Mouse (Mus musculus) thymus, postnatal 36 days (tissue): ENCODE measurements at regions not wholly inside any gene's neighbourhood (a gene's known extent, or its start where the extent isn't known, plus 50 kb on each side); places are given as distances from the start of the nearest gene placed in this dataset.

Source experiments
- DNase-seq, 2 experiments: peaks; one replicate each; pipeline ENCODE4 v3.0.0; 2022; ENCODE audit warnings: mixed read lengths in 2 of 2

DNA sequence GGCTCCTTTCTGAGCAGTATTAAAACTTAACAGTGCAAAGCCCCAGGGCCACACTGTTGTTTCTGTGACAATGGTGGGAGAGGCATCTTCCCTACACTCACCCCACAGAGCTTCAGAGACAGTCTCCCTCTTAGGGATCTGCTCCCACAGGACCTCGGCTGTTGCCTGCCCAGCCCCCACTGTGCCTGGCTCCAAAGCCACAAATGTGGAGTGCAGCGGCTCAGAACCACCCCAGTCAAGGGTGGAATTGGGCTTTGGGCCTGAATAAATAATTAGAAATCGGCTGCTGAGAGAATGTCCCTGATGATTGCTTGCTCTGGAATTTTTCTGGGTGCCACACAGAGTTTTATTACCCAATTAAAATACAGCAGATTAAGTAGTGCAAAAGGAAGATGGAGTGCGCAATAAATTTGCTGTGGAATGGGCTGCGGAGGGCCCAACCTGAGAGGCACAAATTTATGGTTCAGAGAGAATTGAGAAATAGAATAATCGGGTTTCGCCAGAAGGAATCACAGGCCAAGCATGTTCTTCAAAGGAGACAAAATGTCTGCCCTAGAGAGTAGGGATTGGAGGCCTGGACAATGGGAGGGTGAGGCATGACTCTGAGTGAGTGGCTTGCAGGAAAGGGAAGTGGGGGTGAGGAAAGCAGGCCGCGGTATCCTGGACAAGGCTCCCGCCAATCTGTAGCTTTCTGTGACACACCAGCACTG is 56.4 kb downstream of the Cd24a start:
- no peak for DNase-seq

DNA sequence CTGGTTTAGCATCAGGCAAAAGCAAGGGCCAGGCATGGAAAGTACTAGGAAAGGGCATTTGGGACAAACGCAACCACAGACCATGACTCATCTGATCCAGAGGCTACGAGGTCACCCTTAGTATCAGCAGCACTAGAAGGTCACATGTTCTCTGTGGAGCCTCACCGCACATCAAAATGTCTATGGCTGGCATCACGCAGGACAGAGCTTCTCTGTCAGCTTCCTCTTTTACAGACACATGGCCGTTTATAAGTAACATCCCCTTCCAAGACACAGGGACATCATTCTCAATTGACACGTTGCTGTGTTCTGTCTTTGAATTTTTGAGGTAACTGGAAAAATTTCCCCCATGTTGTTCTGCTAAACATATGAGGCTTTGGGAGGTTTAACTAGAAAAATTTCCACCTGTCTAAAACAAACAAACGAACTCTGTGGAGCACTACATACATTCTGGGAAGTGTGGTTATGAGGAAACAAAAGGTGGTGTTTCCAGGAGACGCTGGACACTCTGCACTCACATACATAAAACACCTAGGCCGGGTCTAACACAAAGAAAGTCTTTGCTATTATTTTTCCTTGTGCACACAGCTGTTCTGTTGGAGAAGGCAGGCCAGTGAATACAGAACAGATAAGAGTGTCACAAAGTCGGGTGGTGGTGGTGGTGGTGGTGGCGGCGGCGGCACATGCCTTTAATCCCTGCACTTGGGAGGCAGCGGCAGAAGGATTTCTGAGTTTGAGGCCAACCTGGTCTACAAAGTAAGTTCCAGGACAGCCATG is 63.3 kb downstream of the Cd24a start:
- DNase-seq = no peak

DNA sequence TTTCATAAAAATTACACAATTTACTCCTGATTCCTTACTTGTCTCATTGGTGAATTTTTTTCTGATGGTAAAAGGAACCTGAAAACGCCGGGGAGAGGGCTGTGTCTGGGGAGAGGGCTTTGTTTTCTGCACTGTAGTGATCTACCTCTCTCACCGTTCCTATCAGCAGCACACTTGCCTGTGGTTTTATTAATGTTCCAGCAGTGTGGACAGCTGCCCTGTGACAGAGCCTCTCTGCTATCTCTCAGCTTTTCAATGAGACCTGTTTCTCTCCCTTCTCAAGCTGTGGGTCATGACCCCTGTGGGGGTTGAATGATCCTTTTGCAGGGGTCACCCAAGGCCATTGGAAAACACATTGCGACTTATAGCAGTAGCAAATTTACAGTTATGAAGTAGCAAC is 68.2 kb downstream of the Cd24a start:
- DNase-seq = no peak

DNA sequence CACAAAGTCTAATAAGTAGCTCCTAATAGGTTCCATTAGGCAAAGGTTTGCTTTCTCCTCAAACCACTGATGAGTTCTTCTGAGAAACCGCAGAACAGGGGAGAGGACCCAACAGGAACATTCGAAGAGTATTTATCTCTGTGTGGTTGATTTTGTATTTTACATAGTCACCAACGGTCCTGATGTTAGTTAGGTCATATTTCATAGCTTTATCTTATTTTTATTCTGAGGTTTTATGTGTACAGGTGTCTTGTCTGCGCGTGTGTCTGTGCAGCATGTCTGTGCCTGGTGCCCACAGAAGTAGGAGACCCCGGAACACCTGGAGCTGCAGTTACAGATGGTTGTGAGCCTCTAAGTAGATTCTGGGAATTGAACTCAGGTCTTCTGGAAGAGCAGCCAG is 68.9 kb downstream of the Cd24a start:
- DNase-seq = no peak

DNA sequence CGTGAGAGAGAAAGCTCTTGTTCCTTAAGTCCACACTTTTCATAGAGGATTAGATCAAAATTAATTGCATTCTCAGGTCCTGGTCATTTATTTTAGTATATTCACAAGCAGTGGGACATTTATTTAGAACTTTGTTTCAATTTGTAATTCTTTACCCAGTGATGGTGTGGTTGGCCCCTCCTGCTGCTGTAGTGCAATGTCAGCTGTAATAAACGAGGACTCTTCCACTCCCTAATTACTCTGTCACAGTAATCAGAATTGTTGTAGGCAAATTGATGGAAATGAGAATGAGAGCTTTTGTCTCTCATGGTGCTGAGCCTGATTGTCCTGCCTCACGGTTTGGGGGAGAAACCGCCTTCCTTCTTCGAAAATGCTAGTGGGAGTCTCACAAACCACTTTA is 70.1 kb downstream of the Cd24a start:
- DNase-seq = no peak

DNA sequence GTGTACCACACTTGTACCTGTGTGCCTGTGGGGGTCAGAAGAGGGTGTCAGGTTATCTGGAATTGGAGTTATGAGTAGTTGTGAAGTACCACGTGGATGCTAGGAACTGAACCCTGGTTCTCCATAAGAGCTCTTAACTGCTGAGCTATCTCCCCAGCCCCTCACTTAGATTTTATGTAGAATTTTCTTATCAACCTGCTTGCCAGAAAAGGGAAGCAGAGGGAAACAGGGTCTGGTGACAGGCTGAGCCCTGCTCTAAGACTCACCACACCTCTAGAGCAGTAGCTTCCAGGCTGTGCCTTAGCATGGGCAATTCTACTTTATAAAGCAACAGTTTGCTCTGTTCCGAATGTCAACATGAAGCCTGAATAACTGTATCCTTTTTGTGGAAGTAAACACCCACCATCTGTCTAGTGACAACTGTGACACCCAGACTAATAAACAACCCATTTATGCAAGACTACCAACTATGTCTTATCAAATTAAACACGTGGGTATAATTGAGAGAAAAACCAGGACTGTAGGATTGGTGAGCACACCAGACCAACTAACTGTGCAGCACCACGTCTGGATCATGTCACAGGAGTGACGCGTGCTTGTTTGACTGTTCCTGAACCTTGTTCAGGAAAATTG is 70.8 kb downstream of the Cd24a start:
- no peak for DNase-seq

DNA sequence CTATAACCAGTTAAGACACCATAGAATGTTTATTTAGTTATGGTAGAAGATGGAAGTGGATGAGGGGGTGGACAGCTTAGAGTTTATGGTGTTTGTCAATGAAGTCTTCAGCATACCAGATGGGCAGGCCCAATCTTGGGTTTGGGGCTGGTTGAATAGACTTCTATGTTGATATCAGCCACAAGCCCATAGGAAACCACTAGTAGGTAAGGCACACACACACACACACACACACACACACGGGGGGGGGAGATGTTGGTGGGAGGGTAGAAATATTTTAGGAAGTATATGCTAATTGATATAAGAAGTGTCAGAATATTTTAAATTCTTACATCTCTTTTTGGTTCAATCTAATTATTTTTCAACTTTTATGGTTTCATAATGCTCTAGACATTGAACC is 72.4 kb downstream of the Cd24a start:
- no peak for DNase-seq

DNA sequence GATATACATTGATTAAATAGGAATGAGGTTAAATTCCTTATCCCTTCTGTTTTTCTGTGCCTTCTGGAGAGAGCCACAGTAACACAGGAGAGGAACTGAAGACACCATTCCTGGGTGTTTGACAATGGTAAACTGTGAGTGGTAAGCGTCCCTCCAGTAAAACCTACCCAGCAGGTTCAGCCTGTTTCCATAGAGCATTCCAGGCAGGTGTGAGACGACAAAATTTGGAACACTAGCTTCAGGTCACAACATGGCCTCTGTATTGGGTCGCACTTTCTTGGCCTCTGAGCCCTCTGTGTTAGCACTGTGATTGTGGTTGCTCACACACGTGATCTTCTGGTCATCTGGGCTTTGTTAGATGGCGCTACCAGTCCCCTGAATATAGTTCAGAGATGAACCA is 73.4 kb downstream of the Cd24a start:
- no peak for DNase-seq

DNA sequence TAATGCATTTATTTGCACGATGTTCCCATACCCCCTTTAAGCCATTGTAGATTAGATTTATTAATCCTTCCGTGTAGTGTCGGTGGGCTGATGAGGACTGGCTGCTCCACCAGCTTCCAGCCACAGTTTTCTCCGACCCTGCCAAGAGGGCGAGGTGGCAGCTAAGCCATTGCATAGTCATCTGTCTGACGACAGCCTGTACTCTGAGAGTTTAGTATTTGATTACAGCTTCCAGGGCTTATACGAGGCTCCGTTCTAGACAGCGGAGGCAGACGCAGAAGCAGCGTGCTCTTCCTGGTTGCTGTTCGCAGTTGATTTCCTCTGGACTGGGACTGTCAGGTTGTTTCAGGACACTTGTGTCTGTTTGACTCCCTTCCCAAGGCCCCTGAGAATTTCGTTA is 73.8 kb downstream of the Cd24a start:
- no peak for DNase-seq

DNA sequence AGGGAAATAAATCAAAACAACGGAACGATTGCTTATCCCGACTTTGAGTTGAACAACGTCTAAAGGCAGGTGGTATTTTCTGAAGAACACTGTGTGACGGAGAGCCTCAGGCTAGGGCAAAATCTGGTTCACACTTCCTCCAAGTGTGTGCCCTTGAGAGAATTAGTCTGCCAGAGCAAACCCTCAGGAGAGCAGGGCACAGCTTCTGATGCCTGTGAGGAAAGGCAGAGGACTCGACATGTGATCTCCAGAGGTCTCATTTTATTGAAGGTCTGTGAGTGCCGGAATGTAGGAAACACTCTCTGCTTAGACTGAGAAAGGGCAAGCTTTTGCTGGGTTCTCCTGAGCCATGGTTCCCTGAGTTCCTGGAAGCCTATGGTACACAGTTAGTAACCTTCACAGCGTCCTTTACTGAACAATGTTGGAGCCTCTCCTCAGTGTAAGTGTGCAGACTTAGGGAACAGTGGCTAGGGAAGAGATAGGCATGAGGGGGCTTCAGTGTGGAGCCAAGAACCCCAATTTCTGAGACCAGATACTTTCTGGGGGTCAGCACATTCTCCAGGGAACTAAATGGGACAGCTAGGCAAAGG is 77.1 kb downstream of the Cd24a start:
- no peak for DNase-seq

DNA sequence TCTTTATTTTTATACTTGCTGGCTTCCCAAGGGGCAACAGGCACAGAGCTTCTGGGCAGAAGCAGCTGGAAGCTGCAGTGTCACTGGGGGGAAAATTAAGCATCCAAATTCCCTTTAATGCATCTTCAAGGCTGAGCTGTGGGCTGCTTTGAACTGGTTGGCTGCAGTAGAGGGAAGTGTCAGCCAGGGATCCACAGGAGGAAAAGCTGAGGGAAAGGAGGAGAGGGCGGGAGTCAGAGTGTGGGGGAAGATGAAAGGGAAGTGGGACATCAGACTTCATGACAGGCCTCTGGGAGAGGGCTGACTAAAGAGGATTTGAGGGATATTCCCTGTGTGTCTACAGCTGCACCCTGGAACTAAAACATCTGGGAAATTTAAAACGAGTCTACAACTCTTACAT is 77.6 kb downstream of the Cd24a start:
- no peak for DNase-seq

DNA sequence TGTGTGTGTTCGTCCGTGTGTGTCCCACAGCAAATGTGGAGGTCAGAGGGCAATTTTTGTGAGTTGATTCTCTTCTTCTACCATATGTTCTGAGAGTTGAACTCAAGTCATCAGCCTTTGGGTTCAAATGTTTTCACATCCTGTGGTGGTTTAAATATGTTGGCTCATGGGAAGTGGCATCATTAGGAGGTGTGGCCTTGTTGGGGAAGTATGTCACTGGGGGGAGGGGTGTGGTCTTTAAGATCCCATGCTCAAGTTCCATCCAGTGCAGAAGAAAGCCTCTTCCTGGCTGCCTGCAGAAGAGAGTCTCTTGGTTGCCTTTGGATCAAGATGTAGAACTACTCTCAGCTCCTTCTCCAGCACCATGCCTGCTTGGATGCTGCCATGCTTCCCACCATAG is 78.1 kb downstream of the Cd24a start:
- no peak for DNase-seq

DNA sequence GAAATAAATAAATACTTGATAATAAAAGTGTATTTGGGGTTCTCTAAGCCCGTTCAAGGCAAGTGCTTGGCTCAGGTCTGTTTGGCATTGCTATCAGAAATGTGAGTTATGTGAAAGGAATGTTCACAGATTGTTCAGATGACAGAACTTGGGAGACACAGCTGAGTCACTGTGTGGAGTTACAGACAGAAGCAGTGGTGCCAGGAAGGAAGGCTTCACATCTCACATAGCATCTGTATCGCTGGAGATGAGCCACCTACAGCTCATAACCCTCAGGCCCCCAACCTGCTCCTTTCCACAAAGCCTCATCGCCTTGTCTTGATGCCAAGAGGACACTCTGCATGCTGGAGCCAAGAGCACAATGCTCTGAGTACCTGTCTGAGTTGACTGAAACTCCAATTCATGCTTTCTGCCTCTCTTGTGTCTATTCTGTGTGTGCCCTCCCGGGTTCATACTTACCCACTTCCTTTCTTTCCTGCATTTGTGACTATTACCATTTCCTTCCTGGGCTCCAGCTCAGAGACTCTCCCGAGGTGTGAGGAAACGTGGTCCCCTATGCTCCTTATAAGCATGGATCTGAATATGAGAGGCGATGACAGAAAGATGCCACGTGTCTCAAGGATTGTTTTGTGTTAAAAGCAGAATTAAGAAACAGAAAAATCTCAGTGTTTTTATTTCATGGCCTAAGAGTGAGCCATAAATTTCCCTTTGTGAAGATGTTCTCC is 79.6 kb downstream of the Cd24a start:
- no peak for DNase-seq

DNA sequence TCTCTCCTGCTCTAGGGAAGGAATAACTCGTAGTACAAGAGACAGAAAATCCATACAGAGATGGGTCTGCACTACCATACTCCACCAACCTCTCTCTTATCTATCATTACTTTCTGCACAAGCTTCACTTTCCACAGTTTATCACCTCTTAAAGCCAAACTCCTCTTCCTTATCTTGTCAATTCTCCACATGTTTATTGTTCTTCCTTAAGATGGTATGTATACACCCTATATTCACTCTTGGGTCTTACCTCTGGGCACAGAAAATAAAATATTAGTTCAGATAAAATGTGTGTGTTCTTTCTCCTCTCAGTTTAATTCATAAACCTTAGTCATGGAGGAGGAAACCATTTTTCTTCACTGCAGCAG is 80.1 kb downstream of the Cd24a start:
- no peak for DNase-seq

DNA sequence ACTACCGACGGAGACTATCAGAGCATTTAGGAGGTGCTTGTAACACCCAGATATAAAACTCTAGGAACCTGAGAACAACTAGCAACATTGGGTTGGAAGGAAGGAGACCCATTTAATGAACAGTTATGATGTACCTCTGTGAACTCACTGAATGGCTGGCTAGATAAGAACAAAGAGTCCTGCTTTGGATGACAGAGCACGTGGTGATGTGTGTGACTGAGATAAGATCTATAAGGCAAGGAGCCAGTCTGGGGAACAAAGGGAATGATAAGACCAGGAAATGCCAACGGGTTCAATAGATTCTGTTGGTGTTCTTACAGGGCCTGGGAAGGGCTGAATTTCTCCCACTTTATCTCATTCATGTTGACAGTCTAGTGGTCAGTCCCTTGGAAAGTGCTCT is 86.8 kb downstream of the Cd24a start:
- DNase-seq = no peak

DNA sequence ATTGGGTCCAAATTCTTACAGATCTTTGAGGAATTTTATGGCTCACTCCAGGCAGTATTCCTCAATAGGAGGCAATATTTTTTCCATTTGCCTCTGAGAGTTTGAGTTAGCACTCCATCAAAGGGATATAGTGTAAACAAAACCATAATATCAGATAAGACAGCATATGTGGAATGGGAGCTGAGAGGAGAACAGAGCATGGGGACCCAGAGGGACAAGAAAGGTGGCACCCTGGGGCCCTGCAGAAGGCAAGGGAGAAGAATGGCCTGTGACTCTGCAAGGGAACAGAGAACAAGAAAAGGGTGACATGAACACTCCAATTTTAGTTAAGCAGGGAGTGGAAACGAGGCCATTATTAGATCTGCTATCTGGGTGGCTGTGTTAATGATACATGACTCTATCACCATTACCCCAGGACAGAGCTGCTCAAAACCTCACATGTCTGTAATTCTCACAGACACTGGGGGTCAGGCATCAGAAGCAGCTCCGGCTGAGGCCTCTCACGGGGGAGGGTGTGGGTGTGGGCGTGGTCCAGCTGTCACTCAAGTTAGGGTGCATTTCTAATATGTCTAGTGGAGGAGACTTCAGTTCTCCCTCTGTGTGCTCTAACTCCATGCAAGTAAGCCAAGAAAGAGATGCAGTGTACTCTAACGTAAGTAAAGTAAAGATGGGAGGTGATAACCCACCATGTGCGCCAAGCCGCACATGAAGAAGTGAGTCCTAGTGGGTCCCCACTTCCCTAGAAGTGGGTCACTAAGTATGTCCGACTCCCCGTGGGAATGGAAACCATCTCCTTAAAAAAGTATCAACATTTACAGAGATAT is 88.4 kb downstream of the Cd24a start:
- DNase-seq = no peak

DNA sequence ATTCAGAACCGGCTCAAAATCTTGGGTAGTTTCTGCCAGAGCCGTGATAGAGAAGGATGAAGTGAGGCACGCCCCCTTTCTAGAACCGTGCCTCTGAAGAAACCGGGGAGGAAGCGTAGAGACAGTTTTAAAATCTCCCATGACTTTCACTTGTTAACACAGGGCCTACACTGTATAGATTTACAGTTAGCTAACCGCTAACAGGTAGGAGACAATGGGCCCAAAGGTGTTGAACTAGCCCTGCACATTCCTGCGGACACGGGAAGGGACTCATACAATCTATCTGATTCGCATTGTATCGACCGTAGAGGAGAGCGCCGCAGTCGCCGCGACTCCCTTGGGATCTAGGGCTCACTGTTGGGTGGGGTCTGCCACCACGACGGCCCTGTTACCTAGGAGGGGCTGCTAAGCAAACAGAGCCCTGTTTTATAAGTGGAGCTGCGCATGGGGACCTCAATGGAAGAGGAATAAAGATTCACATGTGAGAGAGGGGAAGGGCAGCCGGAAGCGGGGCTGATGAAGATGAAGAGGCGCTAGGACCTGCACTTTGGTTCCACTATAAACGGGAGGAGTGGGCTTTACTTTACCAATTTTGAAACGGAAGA is 89.1 kb downstream of the Cd24a start:
- no peak for DNase-seq

DNA sequence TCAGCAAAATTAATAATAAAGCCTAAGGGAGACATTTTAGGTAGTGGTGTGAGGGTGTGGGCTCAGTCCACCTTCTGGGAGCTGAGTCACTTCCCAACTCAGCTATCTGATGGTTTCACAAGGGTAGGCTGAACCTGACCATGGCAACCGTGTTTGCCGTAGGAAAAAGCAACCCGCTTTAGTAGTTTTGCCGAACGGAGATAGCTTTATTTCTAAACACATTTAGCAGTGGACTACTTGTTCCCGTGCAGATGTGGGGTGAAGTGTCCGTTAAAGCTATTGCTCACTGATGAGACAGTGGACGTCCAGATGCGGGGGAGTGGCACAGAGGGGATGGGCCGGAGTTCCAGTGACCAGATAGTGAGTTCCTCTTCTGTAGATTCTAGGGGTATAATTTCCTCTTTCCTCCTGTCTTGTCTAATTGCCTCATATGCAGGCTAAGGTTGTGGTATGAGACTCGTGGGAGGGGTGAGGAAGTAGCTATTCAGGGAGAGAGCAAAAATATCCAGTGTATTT is 89.7 kb downstream of the Cd24a start:
- no peak for DNase-seq

DNA sequence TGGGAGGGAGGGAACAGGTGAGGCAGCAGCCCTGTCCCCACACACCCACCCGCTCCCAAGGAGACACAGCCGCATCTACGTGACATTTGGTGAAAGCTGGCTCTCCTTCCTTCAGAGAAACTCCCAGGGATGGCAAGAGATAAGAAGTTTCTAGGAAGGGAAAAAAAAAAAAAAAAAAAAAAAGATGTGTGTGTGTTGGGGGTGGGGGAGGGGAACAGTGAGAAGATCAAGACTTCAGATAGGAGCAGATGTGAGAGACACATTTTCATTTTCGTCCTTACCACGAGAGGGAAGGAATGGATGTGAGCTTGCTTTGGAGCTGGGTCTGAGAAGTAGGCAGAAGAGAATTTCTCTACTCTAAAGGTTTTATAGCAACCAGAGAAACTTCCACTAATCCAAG is 91.4 kb downstream of the Cd24a start:
- DNase-seq = no peak

DNA sequence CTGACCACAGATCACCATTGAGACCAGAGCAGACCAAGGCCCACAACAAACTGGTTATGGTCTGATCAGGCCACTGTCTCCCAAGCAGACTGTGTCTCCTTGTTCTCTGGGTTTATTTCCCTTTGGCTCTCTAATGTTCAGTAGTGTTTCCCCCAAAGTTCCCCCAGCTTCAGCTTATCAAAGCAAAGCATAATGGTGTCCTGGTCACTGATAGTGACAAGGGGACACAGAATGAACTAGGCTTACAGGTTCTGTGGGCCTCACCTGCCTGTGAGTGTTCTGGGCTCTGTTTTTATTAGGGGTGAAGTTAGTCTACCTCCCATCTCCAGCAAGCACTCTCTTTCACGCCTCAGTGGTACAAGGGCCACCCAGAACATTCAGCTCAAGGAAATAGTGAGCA is 92.7 kb downstream of the Cd24a start:
- no peak for DNase-seq

DNA sequence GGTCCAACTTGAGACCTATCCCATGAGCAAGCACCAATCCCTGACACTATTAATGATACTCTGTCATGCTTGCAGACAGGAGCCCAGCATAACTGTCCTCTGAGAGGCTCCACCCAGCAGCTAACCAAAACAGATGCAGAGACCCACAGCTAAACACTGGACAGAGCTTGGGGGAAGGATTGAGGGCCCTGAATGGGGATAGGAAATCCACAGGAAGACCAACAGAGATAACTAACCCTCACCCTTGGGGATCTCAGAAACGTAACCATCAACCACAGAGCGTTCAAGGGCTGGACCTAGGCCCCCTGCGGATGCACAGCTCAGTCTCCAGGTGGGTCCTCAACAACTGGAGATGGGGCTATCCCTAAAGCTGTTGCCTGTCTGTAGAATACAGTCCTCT is 93.7 kb downstream of the Cd24a start:
- no peak for DNase-seq

DNA sequence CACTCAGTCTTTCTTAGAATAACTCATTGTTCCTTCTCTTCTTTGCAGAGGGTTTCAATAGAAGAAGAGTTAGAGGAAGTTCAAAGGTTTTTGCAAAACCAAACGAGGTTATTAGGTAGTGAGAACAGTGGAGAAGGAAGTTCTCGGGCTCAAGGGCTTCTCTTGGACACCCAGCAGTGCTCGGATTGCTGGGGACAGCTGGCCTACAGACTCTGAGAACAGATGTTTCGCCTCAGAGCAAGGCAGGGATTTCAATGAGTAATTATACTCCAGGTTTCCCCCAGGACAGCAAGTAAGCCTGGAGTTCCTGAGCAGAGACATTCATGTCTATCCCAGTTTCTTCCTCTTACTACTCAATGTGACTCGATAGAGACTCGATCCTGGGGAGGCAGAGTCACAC is 94.4 kb downstream of the Cd24a start:
- no peak for DNase-seq
